In the genomic region with DNA sequence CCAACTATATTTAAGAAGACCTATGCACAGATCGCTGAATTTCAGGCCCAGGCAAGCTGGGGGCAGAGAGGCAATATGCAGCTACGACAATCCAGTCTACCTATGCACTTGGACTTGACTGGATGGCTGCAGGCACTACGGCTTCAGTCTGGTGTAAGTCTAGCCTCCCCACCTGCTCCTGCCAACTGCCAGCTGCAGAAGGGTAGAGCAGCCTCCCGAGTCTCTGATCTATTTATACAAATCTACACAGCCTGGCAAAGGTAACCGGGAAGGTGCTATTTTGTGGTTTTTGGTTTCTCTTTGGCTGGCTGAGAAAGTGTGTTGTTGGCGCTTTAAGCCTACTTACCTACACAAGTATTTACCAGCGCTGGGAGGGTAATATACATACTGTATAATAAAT, we compare ENCODE assay signal across 15 mouse cellular contexts. TPM values are rescaled to one million over a fixed set of nuclear protein-coding genes. Genes with fewer than 3 reads are reported as not detected.
DNase-seq lines count a peak whose midpoint lies in the region; ATAC-seq and TF ChIP-seq lines count a peak whose summit lies in the region.
"Had no signal": no experiment of that assay in that cellular context is flagged by ENCODE, and none has a peak within 500 bp of the region (broad histone marks: within the 10 kb centered on the region; RNA-seq: fewer than 3 reads in every experiment).

No protein-coding gene starts in this region.

- intact Hi-C loops in gastrocnemius, adult 2 months (cut with DNase I): loop anchor here (2.0 kb wide), 1 partner anchor 16 kb away; no protein-coding TSS in a partner anchor

- peak overlapping the region; percentile 73 for H3K27ac ChIP-seq in gastrocnemius, adult 2 months
- H3K27ac ChIP-seq: embryonic facial prominence, embryonic 12.5 days; heart, embryonic 10.5 days; neural tube, embryonic 12.5 days had no signal

- peak; percentile 36 for ATAC-seq in activated CD4-positive, CD25-positive, alpha-beta regulatory T cell, adult 4 months
- peak; percentile 53 for ATAC-seq in inflammation-experienced regulatory T-cells, adult 6 months
- ATAC-seq: intestine, embryonic 16.5 days; midbrain, embryonic 16.5 days had no signal

- peak overlapping the region; percentile 33; the same call in 1 of the 2 replicates for H3K4me3 ChIP-seq in gastrocnemius, adult 2 months
- H3K4me3 ChIP-seq: embryonic facial prominence, embryonic 12.5 days; heart, embryonic 10.5 days; neural tube, embryonic 12.5 days had no signal

- DNase-seq in gastrocnemius, adult 2 months: peak; percentile 85
- DNase-seq in gastrocnemius, postnatal 4 days (ENCODE audit: low spot score in 2 of 2): no peak
- peak; percentile 79 for DNase-seq in thymus, postnatal 25 days
- no peak for DNase-seq in left cerebral cortex, adult 18-20 months (ENCODE audit: low spot score in 2 of 2)
- DNase-seq in layer of hippocampus, adult 9-11 months: no peak
- DNase-seq: kidney, postnatal 10 days; lung, embryonic 14.5 days; right cerebral cortex, postnatal 14 days had no signal

- no peak for TF ChIP-seq CTCF in gastrocnemius, adult 2 months (IDR thresholded peaks at IDR 0.05)

RNA-seq across cellular contexts. Expression of gene Slco3a1, which starts 10.3 kb away (rescaled TPM):
- 10 to 100 TPM; 67.1 to 83.8 TPM for total RNA-seq in gastrocnemius, adult 2 months (2021)
- total RNA-seq in gastrocnemius, postnatal 4 days (2021): 10 to 100 TPM; 30.0 to 30.2 TPM
- 10 to 100 TPM; 14.6 to 16.7 TPM for polyA plus RNA-seq in activated CD4-positive, CD25-positive, alpha-beta regulatory T cell, adult 4 months (2017; shearing (Covaris generic))
- 10 to 100 TPM; 16.2 to 19.3 (median 17.5) TPM for polyA plus RNA-seq in inflammation-experienced regulatory T-cells, adult 6 months (2017; shearing (Covaris generic))
- 10 to 100 TPM; 43.2 to 47.2 TPM for total RNA-seq in left cerebral cortex, adult 18-20 months (2021)

Comparison
In these comparisons a context has a peak if more than half of its experiments do, and no peak if none do; other contexts are left out.
1. DNase-seq: peak in gastrocnemius, adult 2 months (single experiment) and thymus, postnatal 25 days (single experiment); none in gastrocnemius, postnatal 4 days (0 of 2), left cerebral cortex, adult 18-20 months (0 of 2) and layer of hippocampus, adult 9-11 months (single experiment).